Comparison of ENCODE assay signal across 8 mouse cellular contexts in the genomic region with DNA sequence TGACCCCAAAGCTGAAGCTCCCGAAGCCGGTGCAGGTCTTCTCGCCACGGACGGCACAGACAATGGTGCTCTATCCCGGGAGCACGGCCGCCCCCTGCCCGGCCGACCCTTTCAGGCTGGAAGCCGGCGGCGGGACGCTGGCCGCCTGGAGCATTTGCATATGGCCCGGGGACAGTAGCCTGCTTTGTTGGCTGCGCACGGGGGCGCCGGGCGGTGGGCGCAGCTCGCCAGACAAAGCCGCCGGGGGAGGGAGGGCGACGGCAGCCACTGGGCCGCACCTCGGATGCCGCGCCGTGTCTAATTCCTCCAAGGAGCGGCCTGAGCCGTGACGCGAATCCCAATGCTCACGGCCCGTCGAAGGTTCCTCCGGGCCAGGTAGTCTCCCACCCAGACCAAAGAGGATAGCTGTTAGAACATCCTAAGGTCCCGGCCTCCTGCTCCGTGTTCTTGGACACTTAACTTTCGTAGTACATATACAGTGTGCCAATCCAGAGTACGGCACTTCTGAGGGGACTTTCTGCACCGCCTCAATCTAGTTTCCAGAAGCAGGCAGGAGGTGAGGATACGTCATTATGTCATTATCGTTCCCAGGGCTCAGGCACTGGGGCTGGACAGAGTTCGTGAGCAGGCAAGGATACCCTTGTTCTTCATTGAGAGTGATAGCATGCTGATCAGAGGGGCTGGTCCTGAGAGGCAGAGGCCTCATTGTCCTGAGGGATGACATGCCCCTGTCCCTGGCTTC. TPM values are rescaled to one million over a fixed set of nuclear protein-coding genes. Genes with fewer than 3 reads are reported as not detected.
A peak's percentile ranks its signal among the peaks of the same experiment; 100 is the strongest.
DNase-seq lines count a peak whose midpoint lies in the region; ATAC-seq and TF ChIP-seq lines count a peak whose summit lies in the region.
"Had no signal": no experiment of that assay in that cellular context is flagged by ENCODE, and none has a peak within 500 bp of the region (broad histone marks: within the 10 kb centered on the region; RNA-seq: fewer than 3 reads in every experiment).

No protein-coding gene starts in this region.

- no peak for ATAC-seq in lung, embryonic 14.5 days (ENCODE audit: insufficient read depth)
- no peak for ATAC-seq in embryonic facial prominence, embryonic 12.5 days (ENCODE audit: insufficient number of reproducible peaks, insufficient read depth, low FRiP score, low TSS enrichment)
- ATAC-seq in intestine, embryonic 15.5 days, result no peak

- H3K27ac ChIP-seq in lung, embryonic 14.5 days (ENCODE audit: low read depth), result no peak overlapping the region
- no peak overlapping the region for H3K27ac ChIP-seq in embryonic facial prominence, embryonic 12.5 days
- H3K27ac ChIP-seq in intestine, embryonic 15.5 days, result no peak overlapping the region

- H3K9me3 ChIP-seq in lung, embryonic 14.5 days (ENCODE audit: low read depth, low read length), result no peaks in the 10 kb centered on the region
- H3K9me3 ChIP-seq in embryonic facial prominence, embryonic 12.5 days, result no peaks in the 10 kb centered on the region
- no peaks in the 10 kb centered on the region for H3K9me3 ChIP-seq in intestine, embryonic 15.5 days

- 3% methylated on average over 48 of the region's 48 CpGs for WGBS in lung, embryonic 14.5 days
- 2% methylated on average over 47 of the region's 48 CpGs for WGBS in embryonic facial prominence, embryonic 12.5 days
- 3% methylated on average over 45 of the region's 48 CpGs for WGBS in intestine, embryonic 15.5 days

- no peaks in the 10 kb centered on the region for H3K4me1 ChIP-seq in lung, embryonic 14.5 days (ENCODE audit: insufficient read depth)
- H3K4me1 ChIP-seq in embryonic facial prominence, embryonic 12.5 days, result no peaks in the 10 kb centered on the region; the same call in 1 of the 2 replicates
- H3K4me1 ChIP-seq in intestine, embryonic 15.5 days (replicated peaks), result no peaks in the 10 kb centered on the region

- peak overlapping the region; percentile 31; the same call in 1 of the 2 replicates for H3K4me2 ChIP-seq in lung, embryonic 14.5 days
- peak overlapping the region; percentile 40 for H3K4me2 ChIP-seq in embryonic facial prominence, embryonic 12.5 days (replicated peaks)
- peak overlapping the region; percentile 30 for H3K4me2 ChIP-seq in intestine, embryonic 15.5 days (replicated peaks)

- H3K4me3 ChIP-seq in lung, embryonic 14.5 days (ENCODE audit: low read depth, low read length), result peak overlapping the region; percentile 16; the same call in 1 of the 2 replicates
- peak overlapping the region; percentile 27 for H3K4me3 ChIP-seq in embryonic facial prominence, embryonic 12.5 days
- peak overlapping the region; percentile 14 for H3K4me3 ChIP-seq in intestine, embryonic 15.5 days (replicated peaks)

- H3K9ac ChIP-seq in lung, embryonic 14.5 days, result no peak overlapping the region
- H3K9ac ChIP-seq in embryonic facial prominence, embryonic 12.5 days, result peak overlapping the region; percentile 15; the same call in 1 of the 2 replicates
- no peak overlapping the region for H3K9ac ChIP-seq in intestine, embryonic 15.5 days

- no peaks in the 10 kb centered on the region for H3K36me3 ChIP-seq in lung, embryonic 14.5 days (ENCODE audit: insufficient read depth)
- no peaks in the 10 kb centered on the region for H3K36me3 ChIP-seq in embryonic facial prominence, embryonic 12.5 days
- no peaks in the 10 kb centered on the region for H3K36me3 ChIP-seq in intestine, embryonic 15.5 days

- DNase-seq in lung, embryonic 14.5 days, result no peak
- no peak for DNase-seq in lung, postnatal 10 days
- peak; percentile 75 for DNase-seq in retina, postnatal 1 day
- no peak for DNase-seq in frontal cortex, adult 2 months (ENCODE audit: extremely low spot score in 1 of 2, low spot score in 1 of 2)
- DNase-seq in c-Kit-positive CD71-positive TER-119-positive erythroid progenitor cells, embryonic 14.5 days (ENCODE audit: low spot score), result no peak
- DNase-seq: gastrocnemius, postnatal 25 days had no signal

- no peak for TF ChIP-seq CTCF in lung, embryonic 14.5 days (IDR thresholded peaks at IDR 0.05; ENCODE audit: low read depth)

- H3K27me3 ChIP-seq in lung, embryonic 14.5 days (ENCODE audit: insufficient read depth, low read length), result peaks cover 71% of the 10 kb centered on the region
- H3K27me3 ChIP-seq in embryonic facial prominence, embryonic 12.5 days, result peaks cover 97% of the 10 kb centered on the region
- H3K27me3 ChIP-seq in intestine, embryonic 15.5 days (replicated peaks), result peaks cover 72% of the 10 kb centered on the region

RNA-seq across cellular contexts. Expression of a gene that starts 13.3 kb away (rescaled TPM):
- not detected in 2 replicates for polyA plus RNA-seq in lung, embryonic 14.5 days (2014; fragmentation: Nextera tagmentation; extraction: Ambion mirVana)
- polyA plus RNA-seq in embryonic facial prominence, embryonic 12.5 days (2016; fragmentation: Nextera tagmentation; extraction: Ambion mirVana), result 0.64 and 1.3 TPM in 2 replicates
- 0.59 and 0.69 TPM in 2 replicates for polyA plus RNA-seq in intestine, embryonic 15.5 days (2015; fragmentation: Nextera tagmentation; extraction: Ambion mirVana)
- polyA plus RNA-seq in frontal cortex, adult 2 months (2012; rRNA removed), result not detected in 2 replicates

RNA-seq across cellular contexts. Expression of a gene that starts 45.8 kb away (rescaled TPM):
- not detected in 2 replicates for polyA plus RNA-seq in lung, embryonic 14.5 days (2014; fragmentation: Nextera tagmentation; extraction: Ambion mirVana)
- polyA plus RNA-seq in embryonic facial prominence, embryonic 12.5 days (2016; fragmentation: Nextera tagmentation; extraction: Ambion mirVana), result not detected in 2 replicates
- polyA plus RNA-seq in intestine, embryonic 15.5 days (2015; fragmentation: Nextera tagmentation; extraction: Ambion mirVana), result 0.15 and 0.42 TPM in 2 replicates
- not detected in 2 replicates for polyA plus RNA-seq in frontal cortex, adult 2 months (2012; rRNA removed)

RNA-seq across cellular contexts. Expression of a gene that starts 55.6 kb away (rescaled TPM):
- 9.1 and 9.9 TPM in 2 replicates for polyA plus RNA-seq in lung, embryonic 14.5 days (2014; fragmentation: Nextera tagmentation; extraction: Ambion mirVana)
- polyA plus RNA-seq in embryonic facial prominence, embryonic 12.5 days (2016; fragmentation: Nextera tagmentation; extraction: Ambion mirVana), result 16.1 and 16.9 TPM in 2 replicates
- polyA plus RNA-seq in intestine, embryonic 15.5 days (2015; fragmentation: Nextera tagmentation; extraction: Ambion mirVana), result 10.2 and 12.2 TPM in 2 replicates
- 4.2 and 5.1 TPM in 2 replicates for polyA plus RNA-seq in frontal cortex, adult 2 months (2012; rRNA removed)

RNA-seq across cellular contexts. Expression of a gene that starts 55.7 kb away (rescaled TPM):
- polyA plus RNA-seq in lung, embryonic 14.5 days (2014; fragmentation: Nextera tagmentation; extraction: Ambion mirVana), result 594 and 602 TPM in 2 replicates
- 600 and 614 TPM in 2 replicates for polyA plus RNA-seq in embryonic facial prominence, embryonic 12.5 days (2016; fragmentation: Nextera tagmentation; extraction: Ambion mirVana)
- polyA plus RNA-seq in intestine, embryonic 15.5 days (2015; fragmentation: Nextera tagmentation; extraction: Ambion mirVana), result 520 and 528 TPM in 2 replicates
- polyA plus RNA-seq in frontal cortex, adult 2 months (2012; rRNA removed), result 141 and 157 TPM in 2 replicates
